Mouse (Mus musculus) limb, embryonic 11.5 days (tissue): ENCODE results near the gene Taok3. TPM values are rescaled to one million over a fixed set of nuclear protein-coding genes. Genes with fewer than 3 reads are reported as not detected.

Experiments
- ATAC-seq: fragments of 200-750 bp; cut with Nextera tagmentation; 2 replicates; pipeline ENCODE4 v1.8.0; 2017; ENCODE audit warnings: low read depth; ENCODE audit not compliant: insufficient number of reproducible peaks, low FRiP score, low TSS enrichment
- DNase-seq: peaks from one replicate; pipeline ENCODE4 v3.0.0-alpha.2; 2015; ENCODE audit warnings: low spot score
- H3K27ac ChIP-seq: fragments of 300-500 bp; sonication (generic); replicated peaks from 2 replicates; pipeline ENCODE4 v1.5.1; 2014; ENCODE audit warnings: low read depth, mild to moderate bottlenecking, low read length
- H3K27me3 ChIP-seq: fragments of 300-500 bp; sonication (generic); 2 replicates; pipeline ENCODE4 v1.6.1; 2014; ENCODE audit warnings: mild to moderate bottlenecking, low read length, mixed read lengths; ENCODE audit not compliant: control insufficient read depth, insufficient read depth
- H3K36me3 ChIP-seq: fragments of 300-500 bp; sonication (generic); 2 replicates; pipeline ENCODE4 v1.6.1; 2014; ENCODE audit warnings: mild to moderate bottlenecking, low read length, moderate library complexity, mixed read lengths; ENCODE audit not compliant: control insufficient read depth, insufficient read depth
- H3K4me1 ChIP-seq: fragments of 300-500 bp; sonication (generic); 2 replicates; pipeline ENCODE4 v1.6.1; 2014; ENCODE audit warnings: low read length, mixed read lengths; ENCODE audit not compliant: control insufficient read depth, insufficient read depth
- H3K4me2 ChIP-seq: fragments of 300-500 bp; sonication (generic); 2 replicates; pipeline ENCODE4 v1.6.1; 2014; ENCODE audit warnings: low read depth, mild to moderate bottlenecking, moderate library complexity; ENCODE audit not compliant: severe bottlenecking
- H3K4me3 ChIP-seq: fragments of 300-500 bp; sonication (generic); 2 replicates; pipeline ENCODE4 v1.5.1; 2014; ENCODE audit warnings: low read depth, low read length
- H3K9ac ChIP-seq: fragments of 300-500 bp; sonication (generic); 2 replicates; pipeline ENCODE4 v1.6.1; 2014; ENCODE audit warnings: mild to moderate bottlenecking, low read length
- H3K9me3 ChIP-seq: fragments of 300-500 bp; sonication (generic); 2 replicates; pipeline ENCODE4 v1.6.1; 2016; ENCODE audit warnings: low read length; ENCODE audit not compliant: control insufficient read depth
- WGBS: fragments of 180-500 bp; shearing (Covaris S2); extraction: QIAGEN DNeasy Blood & Tissue Kit; methylation state at CpG from one replicate; pipeline ENCODE4 v1.1.7; 2014; 5-methylcytosine and 5-hydroxymethylcytosine counted together
- polyA plus RNA-seq: library from polyadenylated mRNA; unstranded; fragments of >200 nt; fragmentation: Nextera tagmentation; extraction: Ambion mirVana; gene quantifications from 2 replicates; pipeline ENCODE4 v1.2.1, GENCODE M21; 2014

The Taok3 gene
- polyA plus RNA-seq, 1 experiment from 2014 or later: 6.1 TPM

DNA sequence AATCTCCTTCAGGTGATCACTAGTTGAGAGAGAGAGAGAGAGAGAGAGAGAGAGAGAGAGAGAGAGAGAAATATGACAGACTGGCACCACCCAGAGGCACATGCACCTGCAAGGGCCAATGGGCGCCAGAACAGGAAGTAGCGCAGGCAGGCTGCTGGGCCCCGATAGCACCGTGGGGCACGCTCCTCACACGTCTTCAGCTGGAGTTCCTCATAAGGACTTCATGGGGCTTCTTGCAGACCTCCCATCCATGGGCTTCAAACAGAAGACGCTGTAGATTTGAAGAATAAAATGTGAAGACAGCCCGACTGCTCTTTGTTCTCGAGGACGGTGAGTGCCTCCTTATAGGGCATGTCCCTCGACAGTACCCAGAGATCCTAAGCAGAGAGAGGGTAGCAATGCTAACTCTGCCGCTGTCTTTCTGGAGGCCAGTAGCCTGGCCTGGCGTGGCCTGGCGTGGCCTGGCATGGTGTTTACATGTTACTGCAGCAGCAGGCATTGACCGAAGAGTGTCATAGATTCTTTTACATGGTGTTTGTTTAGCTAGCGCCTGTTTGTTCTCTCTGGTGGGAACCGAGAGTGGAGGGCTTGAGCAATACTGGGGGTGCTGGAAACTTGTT lies 13.6 kb downstream of the Taok3 start:
- Histone ChIP-seq H3K9ac (no peak overlapping the region), H3K4me2 (no peak overlapping the region), H3K4me1 (peaks cover 10% of the 10 kb centered on the region; the same call in 1 of the 2 replicates), H3K4me3 (no peak overlapping the region), H3K9me3 (no peaks in the 10 kb centered on the region), H3K36me3 (no peaks in the 10 kb centered on the region), H3K27ac (no peak overlapping the region), H3K27me3 (no peaks in the 10 kb centered on the region)
- WGBS: 88% methylated on average over 17 of the region's 17 CpGs
- DNase-seq: no peak
- ATAC-seq: no peak

- DNase-seq (no peak), ATAC-seq (no peak)
- no peaks in the 10 kb centered on the region for H3K36me3 ChIP-seq
- H3K27ac ChIP-seq: no peak overlapping the region
- H3K4me1 ChIP-seq: peaks cover 10% of the 10 kb centered on the region; the same call in 1 of the 2 replicates
- no peak overlapping the region for H3K9ac ChIP-seq
- WGBS: 69% methylated on average over 19 of the region's 19 CpGs
- no peak overlapping the region for H3K4me2 ChIP-seq
- no peaks in the 10 kb centered on the region for H3K27me3 ChIP-seq
- H3K9me3 ChIP-seq: no peaks in the 10 kb centered on the region
- no peak overlapping the region for H3K4me3 ChIP-seq
Observed at GRCm38 (mm10) chr5:117134066-117134888, 14.3 kb downstream of the Taok3 start.

GRCm38 (mm10) chr5:117134889-117135456 lies 15.0 kb downstream of the Taok3 start:
- H3K27me3 ChIP-seq: no peaks in the 10 kb centered on the region
- H3K36me3 ChIP-seq: no peaks in the 10 kb centered on the region
- H3K27ac ChIP-seq: no peak overlapping the region
- no peak overlapping the region for H3K4me2 ChIP-seq
- no peaks in the 10 kb centered on the region for H3K9me3 ChIP-seq
- H3K9ac ChIP-seq: no peak overlapping the region
- H3K4me3 ChIP-seq: no peak overlapping the region
- no peak for ATAC-seq
- peaks cover 10% of the 10 kb centered on the region; the same call in 1 of the 2 replicates for H3K4me1 ChIP-seq
- WGBS: 62% methylated on average over 3 of the region's 3 CpGs
- no peak for DNase-seq

DNA sequence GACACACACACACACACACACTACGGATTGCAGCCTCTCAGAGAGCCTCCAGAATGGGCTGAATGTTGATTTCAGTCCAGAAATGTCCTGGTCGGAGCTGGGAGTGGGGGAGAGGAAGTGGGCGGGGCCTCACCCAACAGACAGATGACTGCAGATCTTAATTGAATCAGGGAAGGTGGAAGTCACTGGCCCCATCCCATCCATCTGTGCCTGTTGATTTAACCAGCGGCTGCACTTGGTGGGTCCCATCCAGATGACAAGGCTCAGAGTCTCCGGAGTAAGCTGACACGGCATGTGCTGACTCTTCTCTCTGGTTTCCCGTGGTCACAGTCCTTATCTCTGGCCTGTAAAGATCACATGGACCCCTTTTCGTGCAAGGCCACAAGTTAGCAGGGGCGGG lies 15.9 kb downstream of the Taok3 start:
- Histone ChIP-seq H3K27ac (no peak overlapping the region), H3K4me3 (no peak overlapping the region), H3K9me3 (no peaks in the 10 kb centered on the region), H3K4me1 (peaks cover 10% of the 10 kb centered on the region; the same call in 1 of the 2 replicates), H3K36me3 (no peaks in the 10 kb centered on the region), H3K9ac (0 out of 2 replicates have a peak overlapping the region, but pooled peaks have one; percentile 17), H3K4me2 (peak overlapping the region; percentile 29; the same call in 1 of the 2 replicates), H3K27me3 (no peaks in the 10 kb centered on the region)
- 12% methylated on average over 9 of the region's 9 CpGs for WGBS
- DNase-seq (peak; percentile 42), ATAC-seq (no peak)

- no peaks in the 10 kb centered on the region for H3K9me3 ChIP-seq
- DNase-seq (no peak), ATAC-seq (no peak)
- no peak overlapping the region for H3K4me3 ChIP-seq
- H3K4me1 ChIP-seq: peaks cover 10% of the 10 kb centered on the region; the same call in 1 of the 2 replicates
- H3K27me3 ChIP-seq: no peaks in the 10 kb centered on the region
- no peaks in the 10 kb centered on the region for H3K36me3 ChIP-seq
- H3K4me2 ChIP-seq: no peak overlapping the region
- no peak overlapping the region for H3K9ac ChIP-seq
- WGBS: 83% methylated on average over 5 of the region's 5 CpGs
- H3K27ac ChIP-seq: no peak overlapping the region
Observed at GRCm38 (mm10) chr5:117136570-117136969, 16.6 kb downstream of the Taok3 start.

GRCm38 (mm10) chr5:117137011-117137410 lies 17.1 kb downstream of the Taok3 start:
- H3K4me3 ChIP-seq: no peak overlapping the region
- no peak overlapping the region for H3K27ac ChIP-seq
- no peak overlapping the region for H3K9ac ChIP-seq
- no peaks in the 10 kb centered on the region for H3K27me3 ChIP-seq
- H3K4me2 ChIP-seq: no peak overlapping the region
- no peak for DNase-seq
- no peaks in the 10 kb centered on the region for H3K9me3 ChIP-seq
- no peak for ATAC-seq
- no peaks in the 10 kb centered on the region for H3K36me3 ChIP-seq
- 51% methylated on average over 10 of the region's 10 CpGs for WGBS
- peaks cover 10% of the 10 kb centered on the region; the same call in 1 of the 2 replicates for H3K4me1 ChIP-seq

DNA sequence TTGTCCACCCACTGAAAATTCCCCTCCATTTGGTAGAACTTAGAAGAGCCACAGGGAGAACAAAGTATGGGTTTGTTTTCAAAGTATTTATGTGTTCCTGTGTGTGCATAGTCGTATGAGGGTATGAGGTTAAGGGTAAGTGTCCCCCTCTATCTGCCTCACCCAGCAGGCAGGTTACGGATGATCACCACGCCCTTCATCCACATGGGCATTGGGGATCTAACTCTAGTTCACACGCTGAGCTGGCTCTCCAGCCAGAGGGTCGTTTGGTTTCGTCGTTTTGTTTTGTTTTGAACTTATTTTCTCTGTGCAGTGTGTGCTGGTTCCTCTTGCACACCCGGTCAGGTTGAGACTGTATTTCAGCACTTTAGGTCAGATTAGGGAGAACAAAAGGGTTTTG lies 17.7 kb downstream of the Taok3 start:
- ATAC-seq (no peak), DNase-seq (no peak)
- Histone ChIP-seq H3K4me1 (peaks cover 10% of the 10 kb centered on the region; the same call in 1 of the 2 replicates), H3K4me2 (no peak overlapping the region), H3K9me3 (no peaks in the 10 kb centered on the region), H3K27ac (no peak overlapping the region), H3K36me3 (no peaks in the 10 kb centered on the region), H3K4me3 (no peak overlapping the region), H3K27me3 (no peaks in the 10 kb centered on the region), H3K9ac (no peak overlapping the region)
- WGBS: 81% methylated on average over 8 of the region's 8 CpGs

- 79% methylated on average over 11 of the region's 11 CpGs for WGBS
- Histone ChIP-seq H3K4me3 (no peak overlapping the region), H3K27me3 (no peaks in the 10 kb centered on the region), H3K4me1 (peaks cover 10% of the 10 kb centered on the region; the same call in 1 of the 2 replicates), H3K36me3 (no peaks in the 10 kb centered on the region), H3K4me2 (no peak overlapping the region), H3K27ac (no peak overlapping the region), H3K9ac (no peak overlapping the region), H3K9me3 (no peaks in the 10 kb centered on the region)
- no peak for ATAC-seq
- no peak for DNase-seq
Observed at GRCm38 (mm10) chr5:117138295-117138988, 18.5 kb downstream of the Taok3 start.
